Mouse (Mus musculus): ENCODE measurements around the gene Thumpd3. TPM values are rescaled to one million over a fixed set of nuclear protein-coding genes. Genes with fewer than 3 reads are reported as not detected.

The Thumpd3 gene
- polyA plus RNA-seq, 1 experiment from 2014 or later: 24.0 TPM

DNA sequence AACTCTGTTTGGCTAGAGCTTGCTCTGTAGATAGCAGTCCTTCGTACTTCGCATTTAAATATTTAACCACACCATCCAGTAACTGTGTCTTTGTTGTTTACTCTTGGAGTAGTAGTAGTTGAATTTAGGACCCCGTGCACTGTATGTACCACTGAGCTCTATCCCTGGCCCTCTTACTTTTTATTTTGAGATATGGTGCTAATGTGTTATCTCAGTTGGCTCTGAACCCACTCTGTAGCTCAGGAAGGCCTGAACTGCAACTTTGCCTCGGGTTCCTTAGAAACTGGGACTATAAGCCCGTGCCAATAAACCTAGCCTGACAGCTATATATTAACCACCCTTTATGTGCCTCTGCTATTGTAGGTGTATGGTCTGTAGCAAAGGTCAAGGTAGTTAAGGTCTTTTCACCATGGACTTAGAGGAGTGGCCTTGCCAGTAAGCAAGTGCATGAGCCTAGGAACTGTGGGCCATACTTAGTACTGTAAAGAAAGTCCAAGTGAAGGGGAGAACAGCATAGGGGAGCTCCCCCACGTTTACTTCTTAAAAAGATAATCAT, 8.6 kb downstream of the Thumpd3 start:
- peaks cover 13% of the 10 kb centered on the region; the same call in 1 of the 2 replicates for H3K36me3 ChIP-seq (ENCODE audit: insufficient read depth, low read length)

DNA sequence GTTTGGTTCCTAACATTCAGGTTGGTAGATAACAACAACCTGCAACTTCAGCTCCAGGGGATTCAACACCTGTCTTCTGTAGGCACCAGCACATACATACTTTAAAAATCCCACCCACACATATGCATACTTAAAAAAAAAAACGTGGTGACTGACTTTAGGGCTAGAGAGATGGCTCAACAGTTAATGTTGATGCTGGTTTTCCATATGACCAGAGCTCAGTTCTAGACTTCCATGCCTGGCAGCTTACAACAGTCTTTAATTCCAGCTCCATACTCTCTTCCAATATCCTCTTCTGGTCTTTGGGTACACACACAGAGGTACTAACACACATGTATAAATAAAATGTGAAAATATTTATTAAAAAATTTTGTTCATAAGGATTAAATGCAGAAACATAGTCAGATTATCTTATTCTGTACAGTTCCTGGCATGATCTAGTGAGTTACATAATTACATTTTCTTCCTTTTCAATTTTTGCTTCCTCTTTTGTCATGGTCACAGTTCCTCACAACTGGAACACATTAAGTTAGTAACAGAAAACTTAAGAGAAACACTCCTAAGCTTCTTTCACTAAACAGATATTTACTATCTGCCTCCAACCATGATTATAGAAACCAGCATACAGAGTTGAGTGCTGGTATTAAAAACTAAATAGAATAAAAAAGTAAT, 15.0 kb downstream of the Thumpd3 start:
- no peaks in the 10 kb centered on the region for H3K4me1 ChIP-seq (ENCODE audit: insufficient read depth, low read depth, low read length)
- WGBS: 53% methylated on average over 1 of the region's 1 CpGs

More for the DNA sequence above, 8.6 kb downstream of the Thumpd3 start:
- Histone ChIP-seq H3K27me3 (replicated peaks; ENCODE audit: insufficient read depth, low read length) (no peaks in the 10 kb centered on the region), H3K4me2 (replicated peaks; ENCODE audit: low read depth, low read length) (no peak overlapping the region), H3K9me3 (ENCODE audit: low read length) (no peaks in the 10 kb centered on the region), H3K9ac (replicated peaks; ENCODE audit: low read depth) (no peak overlapping the region), H3K4me3 (ENCODE audit: low read depth, low read length) (no peak overlapping the region), H3K27ac (ENCODE audit: low read length) (no peak overlapping the region), H3K4me1 (ENCODE audit: insufficient read depth, low read depth, low read length) (no peaks in the 10 kb centered on the region)
- WGBS: 87% methylated on average over 6 of the region's 6 CpGs
- DNase-seq (ENCODE audit: low spot score) (no peak), ATAC-seq (no peak)
- TF ChIP-seq EP300 (IDR thresholded peaks at IDR 0.05) (no peak), CTCF (IDR thresholded peaks at IDR 0.05) (no peak)

GRCm38 (mm10) chr6:113062253-113062652, 16.2 kb downstream of the Thumpd3 start:
- Histone ChIP-seq H3K9ac (replicated peaks; ENCODE audit: low read depth) (no peak overlapping the region), H3K27me3 (replicated peaks; ENCODE audit: insufficient read depth, low read length) (no peaks in the 10 kb centered on the region), H3K27ac (ENCODE audit: low read length) (peak overlapping the region; percentile 27; the same call in 1 of the 2 replicates), H3K9me3 (ENCODE audit: low read length) (no peaks in the 10 kb centered on the region), H3K4me1 (ENCODE audit: insufficient read depth, low read depth, low read length) (no peaks in the 10 kb centered on the region), H3K36me3 (ENCODE audit: insufficient read depth, low read length) (peaks cover 19% of the 10 kb centered on the region), H3K4me2 (replicated peaks; ENCODE audit: low read depth, low read length) (no peak overlapping the region), H3K4me3 (ENCODE audit: low read depth, low read length) (no peak overlapping the region)
- 43% methylated on average over 3 of the region's 3 CpGs for WGBS
- DNase-seq (ENCODE audit: low spot score) (peak; percentile 89), ATAC-seq (peak; percentile 93)
- TF ChIP-seq EP300 (IDR thresholded peaks at IDR 0.05) (peak; percentile 78), CTCF (IDR thresholded peaks at IDR 0.05) (no peak)

More for the DNA sequence above, 15.0 kb downstream of the Thumpd3 start:
- H3K27ac ChIP-seq (ENCODE audit: low read length): no peak overlapping the region
- no peak overlapping the region for H3K4me3 ChIP-seq (ENCODE audit: low read depth, low read length)
- H3K4me2 ChIP-seq (replicated peaks; ENCODE audit: low read depth, low read length): no peak overlapping the region
- no peaks in the 10 kb centered on the region for H3K27me3 ChIP-seq (replicated peaks; ENCODE audit: insufficient read depth, low read length)
- peaks cover 18% of the 10 kb centered on the region; the same call in 1 of the 2 replicates for H3K36me3 ChIP-seq (ENCODE audit: insufficient read depth, low read length)
- DNase-seq (ENCODE audit: low spot score) (no peak), ATAC-seq (no peak)
- H3K9me3 ChIP-seq (ENCODE audit: low read length): no peaks in the 10 kb centered on the region
- no peak overlapping the region for H3K9ac ChIP-seq (replicated peaks; ENCODE audit: low read depth)
- TF ChIP-seq CTCF (IDR thresholded peaks at IDR 0.05): no peak
- TF ChIP-seq EP300 (IDR thresholded peaks at IDR 0.05): no peak

- H3K9me3 ChIP-seq (ENCODE audit: low read length): no peaks in the 10 kb centered on the region
- no peak overlapping the region for H3K4me2 ChIP-seq (replicated peaks; ENCODE audit: low read depth, low read length)
- no peaks in the 10 kb centered on the region for H3K27me3 ChIP-seq (replicated peaks; ENCODE audit: insufficient read depth, low read length)
- WGBS: 86% methylated on average over 10 of the region's 10 CpGs
- H3K36me3 ChIP-seq (ENCODE audit: insufficient read depth, low read length): peaks cover 25% of the 10 kb centered on the region
- no peak overlapping the region for H3K9ac ChIP-seq (replicated peaks; ENCODE audit: low read depth)
- H3K27ac ChIP-seq (ENCODE audit: low read length): no peak overlapping the region
- H3K4me3 ChIP-seq (ENCODE audit: low read depth, low read length): no peak overlapping the region
- no peaks in the 10 kb centered on the region for H3K4me1 ChIP-seq (ENCODE audit: insufficient read depth, low read depth, low read length)
- DNase-seq (ENCODE audit: low spot score): no peak
- no peak for TF ChIP-seq CTCF (IDR thresholded peaks at IDR 0.05)
- no peak for TF ChIP-seq EP300 (IDR thresholded peaks at IDR 0.05)
- ATAC-seq: no peak
These were observed 17.3 kb downstream of the Thumpd3 start for GRCm38 (mm10) chr6:113063363-113063762.

DNA sequence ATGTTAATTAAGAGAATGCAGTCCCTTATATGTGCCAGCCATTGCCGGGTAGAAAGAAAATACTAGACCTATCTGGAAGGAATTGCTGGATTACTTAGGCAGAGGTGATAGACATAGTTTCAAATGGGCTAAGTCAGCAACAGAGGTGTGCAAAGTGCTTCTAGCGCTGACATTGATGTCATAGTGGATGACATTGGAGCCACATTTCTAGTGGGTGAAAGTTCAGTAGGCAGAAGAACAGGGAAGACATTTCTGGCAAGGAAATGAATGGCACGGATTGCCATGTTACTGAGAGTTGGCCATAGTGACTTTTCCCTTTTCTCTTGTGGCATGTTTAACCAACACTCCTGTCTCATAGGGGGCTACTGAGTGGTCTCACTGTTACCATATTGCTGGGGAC, 19.2 kb downstream of the Thumpd3 start:
- DNase-seq (ENCODE audit: low spot score) (no peak), ATAC-seq (no peak)
- no peak overlapping the region for H3K4me3 ChIP-seq (ENCODE audit: low read depth, low read length)
- peaks cover 31% of the 10 kb centered on the region for H3K36me3 ChIP-seq (ENCODE audit: insufficient read depth, low read length)
- H3K27me3 ChIP-seq (replicated peaks; ENCODE audit: insufficient read depth, low read length): no peaks in the 10 kb centered on the region
- no peaks in the 10 kb centered on the region for H3K9me3 ChIP-seq (ENCODE audit: low read length)
- WGBS: 86% methylated on average over 3 of the region's 3 CpGs
- no peak overlapping the region for H3K27ac ChIP-seq (ENCODE audit: low read length)
- no peaks in the 10 kb centered on the region for H3K4me1 ChIP-seq (ENCODE audit: insufficient read depth, low read depth, low read length)
- H3K9ac ChIP-seq (replicated peaks; ENCODE audit: low read depth): no peak overlapping the region
- no peak for TF ChIP-seq CTCF (IDR thresholded peaks at IDR 0.05)
- no peak for TF ChIP-seq EP300 (IDR thresholded peaks at IDR 0.05)
- H3K4me2 ChIP-seq (replicated peaks; ENCODE audit: low read depth, low read length): no peak overlapping the region

DNA sequence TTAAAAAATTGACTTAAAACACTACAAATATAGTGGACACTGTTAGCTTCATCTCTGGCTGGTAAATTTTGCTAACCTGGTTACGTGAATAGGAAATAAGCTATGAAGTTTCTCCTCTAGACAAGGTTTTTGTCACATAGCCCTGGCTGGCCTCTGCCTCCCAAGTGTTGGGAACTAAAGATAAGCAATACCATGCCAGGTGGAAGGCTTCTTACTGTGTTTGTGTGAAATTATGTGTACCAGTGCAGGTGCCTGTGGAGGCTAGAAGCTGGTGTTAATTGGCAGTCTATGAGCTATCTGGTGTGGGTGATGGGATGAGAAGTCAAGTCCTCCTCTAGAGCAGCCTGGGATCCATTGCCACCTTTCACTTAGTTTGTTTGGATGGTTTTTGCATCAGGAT, 23.1 kb downstream of the Thumpd3 start:
- TF ChIP-seq CTCF (IDR thresholded peaks at IDR 0.05) (no peak), EP300 (IDR thresholded peaks at IDR 0.05) (no peak)
- ATAC-seq (no peak), DNase-seq (ENCODE audit: low spot score) (no peak)
- Histone ChIP-seq H3K9ac (replicated peaks; ENCODE audit: low read depth) (no peak overlapping the region), H3K4me3 (ENCODE audit: low read depth, low read length) (no peak overlapping the region), H3K4me2 (replicated peaks; ENCODE audit: low read depth, low read length) (no peak overlapping the region), H3K4me1 (ENCODE audit: insufficient read depth, low read depth, low read length) (peaks cover 7% of the 10 kb centered on the region; the same call in 1 of the 2 replicates), H3K36me3 (ENCODE audit: insufficient read depth, low read length) (peaks cover 20% of the 10 kb centered on the region), H3K27me3 (replicated peaks; ENCODE audit: insufficient read depth, low read length) (no peaks in the 10 kb centered on the region), H3K9me3 (ENCODE audit: low read length) (no peaks in the 10 kb centered on the region), H3K27ac (ENCODE audit: low read length) (no peak overlapping the region)
- 93% methylated on average over 1 of the region's 1 CpGs for WGBS

Measured in lung, postnatal 0 days (tissue).